Mouse (Mus musculus) layer of hippocampus, adult 8-10 months (tissue): ENCODE measurements around the gene Metap2. TPM values are rescaled to one million over a fixed set of nuclear protein-coding genes. Genes with fewer than 3 reads are reported as not detected.

Experiments used
- DNase-seq, 2 experiments: peaks; one replicate each; pipeline ENCODE4 v3.0.0; 2022; ENCODE audit warnings: low spot score in 2 of 2
- total RNA-seq, 4 experiments: library from RNA; stranded (reverse); gene quantifications; 2 replicates each; pipeline ENCODE4 v1.2.4; 2022

Gene Metap2
- total RNA-seq, 4 experiments from 2014 or later: 105 to 123 (median 120) TPM

DNA sequence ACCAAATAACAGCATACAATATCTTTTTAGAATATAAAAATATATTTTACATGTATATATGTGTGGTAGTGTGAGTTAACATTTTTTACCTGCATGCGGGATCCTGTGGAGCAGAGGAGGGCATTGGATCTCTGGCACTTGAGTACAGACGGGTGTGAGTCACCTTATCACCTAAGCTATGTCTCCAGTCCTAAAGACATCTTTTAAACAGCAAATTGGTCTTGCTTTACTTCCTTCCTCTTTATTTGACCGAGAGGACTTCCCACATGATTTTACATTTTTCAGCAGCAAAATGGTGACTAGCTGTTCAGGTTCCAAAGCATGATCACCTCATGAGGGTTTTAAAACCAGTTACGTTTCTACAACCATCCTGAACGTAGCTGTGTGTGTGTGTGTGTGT is 14.4 kb upstream of the Metap2 start:
- DNase-seq: no peak

DNA sequence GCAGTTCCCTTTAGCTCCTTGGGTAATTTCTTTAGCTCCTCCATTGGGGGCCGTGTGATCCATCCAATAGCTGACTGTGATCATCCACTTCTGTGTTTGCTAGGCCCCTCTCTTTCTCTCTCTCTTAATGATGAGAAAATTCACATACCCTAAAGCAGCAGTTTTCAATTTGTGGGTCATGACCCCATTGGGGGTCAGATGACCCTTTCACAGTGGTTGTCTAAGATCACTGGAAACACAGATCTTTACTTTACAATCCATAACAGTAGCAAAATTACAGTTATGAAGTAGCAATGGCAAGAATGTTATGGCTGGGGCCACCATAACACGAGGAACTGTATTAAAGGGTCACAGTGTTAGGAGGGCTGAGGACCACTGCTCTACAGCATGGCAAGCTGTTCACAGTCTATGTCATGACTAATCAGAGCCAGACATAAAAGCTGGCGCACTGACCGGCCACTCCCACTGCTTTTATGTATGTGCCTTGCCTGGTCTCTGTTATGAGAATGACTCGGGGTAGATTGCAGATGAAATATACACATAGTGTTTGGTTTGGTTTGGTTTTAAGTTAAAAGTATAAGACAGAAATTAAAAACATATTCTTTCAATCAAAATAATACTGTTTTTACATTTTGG is 13.0 kb upstream of the Metap2 start:
- DNase-seq: no peak

DNA sequence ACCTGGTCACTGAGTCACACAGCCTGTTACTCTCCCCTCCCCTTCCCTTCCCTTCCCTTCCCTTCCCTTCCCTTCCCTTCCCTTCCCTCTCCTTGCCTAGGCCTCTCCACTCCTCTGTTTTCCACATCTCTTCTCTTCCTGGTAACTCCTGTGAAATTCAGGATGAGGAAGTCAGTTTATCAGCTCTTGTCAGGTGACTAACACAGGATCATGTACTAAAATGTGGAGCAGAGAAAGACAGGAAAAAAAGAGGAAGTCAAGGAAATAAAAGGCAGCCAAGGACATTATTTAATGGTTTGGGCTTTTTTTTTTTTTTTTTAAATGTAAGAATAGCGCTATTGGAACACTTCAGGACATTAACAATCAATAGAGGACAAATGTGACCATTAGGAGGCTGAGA is 12.1 kb upstream of the Metap2 start:
- DNase-seq: no peak

DNA sequence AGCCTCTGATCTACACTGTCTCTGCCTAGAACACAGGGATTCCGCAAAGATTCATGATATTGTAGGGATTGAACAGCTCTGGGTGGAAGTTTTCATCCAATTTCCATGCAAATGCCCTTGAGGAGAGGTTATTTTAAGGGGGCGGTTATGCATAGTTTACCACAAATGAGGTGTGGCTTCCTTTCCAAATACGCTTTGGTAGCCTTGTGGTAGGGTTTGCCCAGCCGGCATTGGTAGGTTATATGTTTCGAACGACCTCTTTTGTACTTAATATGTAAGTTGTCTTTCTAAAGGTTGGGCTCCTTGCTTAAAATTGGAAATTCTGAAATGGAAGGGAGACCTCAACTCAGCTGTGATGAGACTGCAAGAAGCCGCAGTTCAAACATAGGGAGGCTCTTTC is 11.6 kb upstream of the Metap2 start:
- DNase-seq: no peak

DNA sequence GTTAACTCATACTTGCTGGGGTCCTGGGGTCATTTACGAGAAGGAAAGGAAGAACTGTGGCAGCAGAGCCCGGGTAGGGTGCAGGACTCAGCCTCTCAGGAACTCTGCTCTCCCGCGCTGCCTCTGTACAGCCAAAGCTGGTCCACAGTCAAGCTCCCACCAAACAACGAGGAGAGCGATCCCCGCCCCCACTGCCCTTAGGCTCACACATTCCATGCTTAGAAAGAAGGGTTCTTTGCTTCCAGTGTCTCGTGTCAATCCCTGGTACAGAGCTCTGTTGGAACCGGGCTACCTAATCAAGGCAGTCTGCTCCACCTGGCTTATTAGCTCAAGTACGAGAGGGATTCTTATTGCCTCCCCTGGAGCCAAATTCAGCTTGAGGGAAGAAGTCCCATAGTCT is 10.5 kb upstream of the Metap2 start:
- no peak for DNase-seq

DNA sequence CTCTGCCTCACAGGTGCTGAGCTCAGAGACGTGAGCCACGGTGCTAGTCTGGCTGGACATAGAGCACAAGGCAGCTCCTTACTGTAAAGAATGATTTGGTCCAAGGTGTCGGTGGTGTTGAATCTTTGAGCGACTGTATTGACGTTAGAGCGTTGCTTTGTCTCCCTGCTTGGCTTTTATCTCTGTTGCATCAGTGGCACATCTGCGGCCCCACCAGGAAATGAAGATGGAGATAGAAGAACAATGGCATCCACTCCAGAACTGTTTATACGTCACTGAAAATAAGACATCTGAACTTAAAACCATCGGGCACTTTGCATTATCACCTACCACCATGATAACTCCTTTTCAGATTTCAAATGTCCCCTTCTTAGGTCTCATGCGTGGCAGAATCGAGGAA is 3.0 kb upstream of the Metap2 start:
- no peak for DNase-seq

DNA sequence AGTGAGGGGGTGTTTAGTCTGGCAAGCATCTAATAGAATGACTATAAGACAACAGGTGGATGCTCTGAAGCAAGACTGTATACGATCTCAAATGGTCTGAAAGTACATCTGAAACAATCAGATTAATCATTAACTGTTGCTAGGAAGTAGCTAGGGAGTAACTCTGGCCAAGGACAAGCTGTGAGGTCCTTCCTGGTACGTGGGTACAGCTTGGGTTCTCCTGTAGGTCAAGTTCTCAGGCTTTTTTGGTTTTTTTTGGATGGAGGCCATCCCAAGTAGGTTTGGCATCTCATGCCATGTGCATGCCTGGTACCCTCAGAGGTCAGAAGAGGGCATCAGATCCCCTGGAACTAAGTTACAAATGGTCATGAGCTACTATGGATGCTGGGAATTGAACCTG is 2.4 kb upstream of the Metap2 start:
- no peak for DNase-seq

DNA sequence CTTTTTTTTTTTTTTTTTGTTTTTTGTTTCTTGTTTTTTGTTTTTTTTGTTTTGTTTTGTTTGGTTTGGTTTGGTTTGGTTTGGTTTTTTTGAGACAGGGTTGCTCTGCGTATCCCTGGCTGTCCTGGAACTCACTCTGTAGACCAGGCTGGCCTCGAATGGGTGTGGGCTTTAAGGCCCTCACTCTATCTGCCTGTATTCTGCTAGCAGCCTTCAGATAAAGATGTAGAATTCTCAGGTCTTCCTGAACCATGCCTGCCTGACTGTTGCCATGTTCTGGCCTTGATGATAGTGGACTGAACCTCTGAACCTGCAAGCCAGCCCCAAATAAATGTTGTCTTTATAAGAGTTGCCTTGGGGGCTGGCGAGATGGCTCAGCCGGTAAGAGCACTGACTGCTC is 4.3 kb downstream of the Metap2 start:
- no peak for DNase-seq

DNA sequence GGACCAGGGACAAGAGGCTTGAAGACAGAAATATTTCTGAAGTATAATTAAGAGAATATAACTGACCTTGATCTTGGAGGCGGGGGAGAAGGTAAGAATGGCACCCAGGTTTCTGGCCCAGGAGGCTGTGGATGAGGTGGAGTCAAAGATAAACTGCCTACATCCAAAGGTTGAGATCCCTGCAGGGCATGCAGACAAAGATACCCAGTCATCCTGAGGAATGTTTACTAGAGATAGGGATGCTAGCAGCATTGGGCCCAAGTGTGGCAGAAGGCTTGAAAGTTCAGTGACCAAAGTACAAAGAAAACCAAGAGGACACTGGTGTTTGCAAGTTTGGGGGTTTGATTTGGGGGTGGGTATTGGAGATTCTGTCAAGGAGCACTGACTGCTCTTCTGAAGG is 5.9 kb downstream of the Metap2 start:
- DNase-seq: no peak

DNA sequence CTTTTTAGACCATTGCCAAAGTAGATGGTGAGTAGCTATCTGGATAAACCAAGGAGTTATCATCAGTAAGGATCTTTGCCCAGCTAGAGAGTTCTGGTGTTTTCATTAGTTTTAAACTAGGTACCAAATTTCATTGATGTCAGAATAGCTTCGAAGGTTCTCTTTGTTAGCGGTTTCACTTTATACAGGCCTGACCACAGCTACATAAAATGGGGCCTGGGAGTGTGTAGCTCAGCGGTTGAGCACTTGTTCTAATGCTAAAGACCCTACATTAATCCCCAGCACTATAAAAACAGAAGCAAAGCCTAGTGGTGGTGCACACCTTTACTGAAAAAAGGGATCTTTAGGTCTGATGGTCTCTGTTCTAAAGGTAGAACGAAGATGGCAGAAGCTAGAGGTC is 6.3 kb downstream of the Metap2 start:
- no peak for DNase-seq

DNA sequence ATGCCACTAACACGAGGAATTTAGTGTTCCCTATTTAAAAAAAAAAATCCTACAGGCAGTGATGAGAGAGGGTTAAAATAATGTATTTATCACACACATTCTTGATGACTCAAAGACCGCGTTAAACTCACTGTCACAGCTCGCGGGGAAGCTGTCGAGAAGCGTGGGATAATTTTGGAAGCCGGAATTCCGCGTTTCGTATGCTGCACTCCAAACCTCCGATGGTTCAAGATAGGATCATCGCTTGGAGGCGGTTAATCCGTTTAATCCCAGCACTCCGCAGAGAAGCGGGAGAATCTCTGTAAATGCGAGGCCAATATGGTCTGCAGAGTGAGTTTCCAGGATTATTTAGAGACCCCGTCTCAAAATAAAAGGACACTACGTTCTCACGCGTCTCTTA is 6.9 kb downstream of the Metap2 start:
- DNase-seq: peak in 1 of 2 experiments; percentile 54

DNA sequence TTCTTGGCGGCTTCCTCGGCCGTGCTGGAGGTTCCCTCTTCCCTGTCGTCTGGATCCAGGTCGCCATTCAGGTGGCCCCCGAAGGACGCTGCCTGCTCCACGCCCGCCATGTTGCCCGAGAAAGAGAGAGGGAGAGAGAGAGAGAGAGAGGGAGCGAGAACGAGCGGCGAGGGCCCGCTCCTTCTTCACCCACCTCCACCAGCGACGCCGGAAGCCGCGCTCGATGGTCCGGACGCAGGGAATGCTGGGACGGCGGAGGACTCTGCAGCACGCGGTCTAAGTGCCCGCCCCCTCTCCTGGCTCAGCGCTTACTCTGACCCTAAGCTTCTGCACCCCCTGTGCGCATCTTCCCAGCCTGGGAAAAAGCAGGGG is 7.3 kb downstream of the Metap2 start:
- peak; percentile 70 to 85 for DNase-seq

DNA sequence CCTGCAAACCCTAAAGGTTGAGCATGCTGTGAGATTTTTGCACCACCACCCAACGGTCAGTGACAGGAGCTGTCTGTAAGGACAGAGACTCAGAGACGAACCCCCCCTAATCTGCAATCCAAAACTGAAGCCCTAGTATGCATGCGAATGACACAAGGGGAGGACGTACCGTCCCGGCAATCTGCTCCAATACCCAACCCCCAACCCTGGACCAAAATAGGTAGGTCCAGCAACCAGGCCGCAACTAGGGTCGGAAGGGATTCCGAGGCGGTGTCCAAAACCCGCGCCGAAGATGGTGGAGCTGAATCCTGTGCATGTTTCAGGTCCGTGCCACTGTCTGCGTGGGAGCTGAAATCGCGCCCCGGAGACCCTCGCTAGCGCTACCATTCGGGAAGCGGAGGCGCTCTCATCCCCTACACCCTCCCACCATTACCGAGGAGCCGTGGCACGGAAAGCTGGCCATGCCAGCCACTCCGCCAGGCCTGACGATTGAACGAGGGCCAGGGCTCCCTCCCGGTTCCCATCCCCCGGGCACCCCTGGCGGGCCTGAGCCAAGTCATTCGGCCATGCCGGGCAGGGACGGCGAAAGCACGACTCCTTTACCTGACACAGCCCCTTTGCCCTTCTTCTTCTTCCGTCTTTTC is 7.8 kb downstream of the Metap2 start:
- DNase-seq: peak; percentile 26 to 35

DNA sequence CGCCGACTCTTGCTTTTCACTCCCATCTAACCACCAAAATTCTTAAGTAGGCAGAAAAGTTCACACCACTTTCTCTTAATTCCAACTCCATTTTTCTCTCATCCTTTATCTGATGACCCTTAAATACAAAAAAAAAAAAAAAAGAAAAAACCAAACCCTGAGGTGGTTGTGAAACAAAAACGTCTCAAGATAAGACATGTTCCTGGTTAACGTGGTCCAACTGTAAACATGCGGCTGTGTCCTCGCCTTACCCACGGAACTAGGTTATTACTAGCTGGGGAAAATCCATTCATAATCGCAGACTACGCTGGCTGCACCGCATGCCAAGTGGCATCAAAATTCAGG is 8.3 kb downstream of the Metap2 start:
- no peak for DNase-seq

DNA sequence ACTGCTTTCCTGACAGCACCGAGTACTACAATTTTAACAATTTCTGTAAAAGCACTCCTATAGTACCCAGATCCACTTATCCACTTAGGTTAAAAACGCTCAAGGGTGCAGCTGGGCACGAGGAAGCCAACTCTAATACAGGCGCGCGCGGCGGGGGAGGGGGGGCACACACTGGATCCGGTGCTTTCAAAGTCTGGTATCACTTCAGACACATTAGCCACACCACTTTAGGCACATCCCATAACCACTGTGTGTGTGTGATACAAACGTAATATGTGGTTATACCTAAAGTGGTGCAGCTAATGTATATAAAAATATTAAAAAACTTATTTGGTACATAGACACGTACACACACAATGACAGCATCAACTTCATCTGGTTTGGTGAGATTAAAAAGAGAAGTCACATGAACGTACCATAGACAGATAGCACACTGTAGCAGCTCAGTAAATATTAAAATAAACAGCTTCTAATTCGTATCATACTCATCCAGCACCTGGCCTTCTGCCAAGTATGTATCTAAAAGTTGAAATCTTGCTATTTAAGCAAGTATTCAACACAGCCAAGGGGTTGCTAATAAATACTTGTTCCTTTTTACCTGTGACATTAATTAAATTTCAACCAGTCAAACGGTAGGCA is 10.9 kb downstream of the Metap2 start:
- DNase-seq: no peak

DNA sequence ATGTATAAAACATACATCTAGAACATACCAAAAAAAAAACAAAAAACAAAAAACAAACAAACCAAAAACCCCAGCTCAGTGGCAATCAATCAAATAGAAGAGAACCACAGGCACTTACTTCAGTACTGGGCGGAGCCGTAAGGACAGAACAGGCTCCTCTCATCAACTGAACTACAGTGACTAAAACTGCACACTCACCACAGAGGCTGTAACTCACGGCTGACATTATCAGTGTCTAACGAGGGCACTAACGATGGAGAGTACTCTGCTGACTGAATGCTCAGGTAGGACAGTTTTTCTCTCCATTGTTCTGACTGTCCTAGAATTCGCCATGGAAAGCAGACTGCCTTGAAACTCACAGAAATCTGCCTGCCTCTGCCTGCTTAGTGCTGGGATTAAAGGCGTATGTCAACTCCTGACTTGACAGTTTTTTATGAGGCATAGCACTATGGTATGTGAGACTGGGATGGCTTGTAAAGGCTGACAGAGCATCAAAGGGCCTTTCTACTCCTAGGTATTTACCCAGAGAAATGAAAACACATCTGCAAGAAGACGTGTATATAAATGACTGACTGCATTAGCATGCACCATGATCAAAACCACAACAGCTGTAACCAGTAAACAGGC is 14.0 kb downstream of the Metap2 start:
- no peak for DNase-seq

DNA sequence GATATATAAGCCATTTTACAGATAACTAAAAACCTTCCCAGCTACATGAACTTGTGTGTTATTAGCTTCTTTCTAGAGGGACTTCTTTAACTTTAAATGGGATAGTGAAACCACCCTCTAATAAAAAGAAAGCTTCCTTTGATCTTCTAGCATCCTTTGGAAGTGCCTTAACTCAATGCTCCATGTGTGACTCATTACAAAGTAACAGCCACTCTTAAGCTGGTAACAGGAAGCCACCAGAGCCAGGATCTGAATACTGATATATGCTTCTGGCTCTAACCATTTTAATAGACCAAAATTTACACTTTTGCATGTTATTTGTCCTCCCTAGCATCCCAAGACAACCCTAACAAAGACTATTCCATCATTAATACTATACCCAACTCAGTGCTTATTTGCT is 15.0 kb downstream of the Metap2 start:
- no peak for DNase-seq

DNA sequence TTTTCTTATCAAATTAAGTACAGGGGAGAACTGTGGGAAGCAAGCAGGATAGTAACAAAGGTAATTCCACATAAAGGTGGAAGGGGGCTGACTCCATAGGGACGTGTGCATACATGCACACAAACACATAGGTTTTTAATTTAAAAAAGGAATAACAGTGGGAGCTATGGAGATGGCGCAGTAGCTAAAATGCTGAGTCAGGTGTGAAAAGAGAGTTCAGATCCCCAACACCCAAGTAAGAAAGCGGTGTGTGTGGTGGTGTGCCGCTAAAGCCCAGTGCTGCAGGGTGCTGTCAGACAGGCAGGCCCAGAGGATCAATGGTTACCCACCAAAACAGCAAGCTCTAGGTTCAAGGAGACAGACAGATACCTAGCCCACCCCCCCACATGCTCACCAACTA is 18.2 kb downstream of the Metap2 start:
- no peak for DNase-seq

DNA sequence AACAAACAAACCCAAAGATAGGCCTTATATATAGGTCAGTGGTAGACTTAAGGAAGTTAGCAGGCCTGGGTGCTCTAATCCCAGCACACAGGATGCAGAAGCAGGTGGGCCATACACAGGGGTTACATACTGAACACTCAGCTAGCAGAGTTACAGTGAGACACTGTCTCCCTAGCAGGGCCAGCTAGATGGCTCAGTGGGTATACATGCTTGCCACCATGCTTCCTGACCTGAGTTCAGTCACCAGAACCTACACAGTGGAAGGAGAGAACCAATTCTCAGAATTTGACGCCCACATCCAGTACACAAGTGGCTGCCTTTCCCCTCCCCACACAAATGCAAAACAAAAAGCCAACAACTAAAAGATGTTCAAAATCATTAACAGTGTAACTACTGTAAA is 20.1 kb downstream of the Metap2 start:
- DNase-seq: no peak

DNA sequence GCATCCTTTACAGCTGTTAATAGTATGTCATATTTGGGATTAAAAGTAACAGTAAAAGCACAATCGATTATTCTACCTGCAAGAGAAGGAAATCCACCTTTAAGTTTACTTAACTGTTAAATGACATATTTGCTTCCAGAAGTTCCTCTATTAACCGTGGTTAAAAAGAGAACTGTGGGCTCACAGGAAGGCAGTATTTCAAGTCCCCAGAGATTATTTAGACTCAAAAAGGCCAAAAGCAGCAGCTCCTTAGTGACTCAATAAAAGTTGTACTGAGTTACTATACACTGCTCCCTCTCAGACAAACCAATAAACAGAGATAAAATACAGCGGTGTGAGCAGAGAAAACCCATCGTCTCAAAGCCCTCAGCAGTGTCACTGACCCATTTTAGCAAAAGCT is 28.0 kb downstream of the Metap2 start:
- DNase-seq: no peak

DNA sequence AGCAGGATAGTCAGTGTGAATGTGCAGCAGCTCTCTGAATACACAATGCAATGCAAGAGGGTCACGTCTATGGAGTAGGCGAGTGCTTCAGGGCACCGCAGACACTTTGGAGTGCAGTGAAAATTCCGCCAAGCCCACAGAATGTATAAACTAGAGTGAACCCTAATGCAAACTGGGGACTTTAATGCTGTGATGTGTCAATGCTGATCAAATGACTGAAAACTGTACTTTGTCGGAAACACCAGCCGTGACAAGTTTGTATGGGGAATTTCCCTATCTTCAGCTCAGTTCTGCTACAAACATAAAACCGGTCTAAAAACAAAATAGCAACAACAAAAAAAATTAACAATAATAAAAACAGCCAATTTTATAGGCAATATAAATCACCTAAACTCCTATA is 28.5 kb downstream of the Metap2 start:
- no peak for DNase-seq

DNA sequence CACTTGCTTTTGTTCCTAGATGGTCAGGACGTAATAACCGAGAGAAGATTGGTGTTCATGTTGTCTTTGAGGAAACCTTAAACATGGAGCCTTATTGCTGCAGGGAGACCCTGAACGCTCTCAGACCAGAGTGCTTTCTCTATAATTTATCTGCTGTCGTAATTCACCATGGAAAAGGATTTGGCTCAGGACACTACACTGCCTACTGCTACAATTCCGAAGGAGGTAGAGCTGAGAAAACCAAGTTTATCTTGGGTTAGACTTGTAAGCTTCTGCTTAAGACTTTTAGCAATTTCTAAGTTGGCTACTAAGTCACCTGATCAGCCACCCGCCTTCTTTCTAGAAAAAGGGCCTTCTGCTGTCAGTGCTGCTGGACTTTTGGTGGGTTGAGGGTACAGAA is 40.8 kb downstream of the Metap2 start:
- DNase-seq: no peak

DNA sequence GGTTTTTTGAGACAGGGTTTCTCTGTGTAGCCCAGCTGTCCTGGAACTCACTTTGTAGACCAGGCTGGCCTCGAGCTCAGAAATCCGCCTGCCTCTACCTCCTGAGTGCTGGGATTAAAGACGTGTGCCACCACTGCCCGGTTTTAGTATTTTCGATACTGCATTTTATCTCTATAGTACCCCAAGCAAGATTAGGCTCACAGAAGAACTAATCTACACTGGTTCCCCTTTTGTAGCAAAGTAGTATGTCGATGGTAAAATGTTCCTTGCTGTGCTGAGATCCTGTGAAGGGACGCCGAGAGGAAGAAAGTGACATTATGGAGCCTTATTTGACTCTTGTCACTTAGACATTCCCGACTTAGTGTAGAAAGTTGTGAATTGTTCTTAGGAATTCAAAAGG is 41.8 kb downstream of the Metap2 start:
- no peak for DNase-seq
